Mouse (Mus musculus) cerebellum, adult (tissue): ENCODE measurements around the gene Usp30.
A peak's percentile ranks its signal among the peaks of the same experiment; 100 is the strongest.

ENCODE experiments used
- ATAC-seq: cut with Nextera tagmentation; 2 replicates; pipeline ENCODE4 v1.9.2; 2017; ENCODE audit warnings: mild to moderate bottlenecking, moderate library complexity, mixed read lengths; ENCODE audit not compliant: insufficient number of reproducible peaks, low FRiP score, low TSS enrichment

Gene Usp30

DNA sequence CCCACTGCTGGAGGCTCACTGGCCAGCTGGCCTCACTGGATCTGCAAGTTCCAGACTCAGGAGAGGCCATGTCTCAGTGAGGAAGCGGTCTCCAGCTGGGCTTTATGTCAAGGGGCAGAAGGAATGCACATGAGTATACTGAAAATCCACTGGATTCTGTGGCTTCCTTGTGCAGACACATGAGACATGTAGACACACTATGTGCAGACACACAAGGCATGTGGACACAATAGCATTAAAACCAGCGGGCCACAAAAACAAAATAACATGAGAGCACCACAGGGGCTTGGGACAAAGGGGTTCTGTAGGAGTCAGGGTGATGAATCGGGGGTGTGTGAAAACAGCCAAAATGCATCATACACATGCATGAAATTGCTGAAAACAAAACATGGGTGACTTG is 60.7 kb downstream of the Usp30 start:
- no peak for ATAC-seq

- ATAC-seq, result no peak
These were observed 61.4 kb downstream of the Usp30 start for GRCm38 (mm10) chr5:114126499-114127244.

DNA sequence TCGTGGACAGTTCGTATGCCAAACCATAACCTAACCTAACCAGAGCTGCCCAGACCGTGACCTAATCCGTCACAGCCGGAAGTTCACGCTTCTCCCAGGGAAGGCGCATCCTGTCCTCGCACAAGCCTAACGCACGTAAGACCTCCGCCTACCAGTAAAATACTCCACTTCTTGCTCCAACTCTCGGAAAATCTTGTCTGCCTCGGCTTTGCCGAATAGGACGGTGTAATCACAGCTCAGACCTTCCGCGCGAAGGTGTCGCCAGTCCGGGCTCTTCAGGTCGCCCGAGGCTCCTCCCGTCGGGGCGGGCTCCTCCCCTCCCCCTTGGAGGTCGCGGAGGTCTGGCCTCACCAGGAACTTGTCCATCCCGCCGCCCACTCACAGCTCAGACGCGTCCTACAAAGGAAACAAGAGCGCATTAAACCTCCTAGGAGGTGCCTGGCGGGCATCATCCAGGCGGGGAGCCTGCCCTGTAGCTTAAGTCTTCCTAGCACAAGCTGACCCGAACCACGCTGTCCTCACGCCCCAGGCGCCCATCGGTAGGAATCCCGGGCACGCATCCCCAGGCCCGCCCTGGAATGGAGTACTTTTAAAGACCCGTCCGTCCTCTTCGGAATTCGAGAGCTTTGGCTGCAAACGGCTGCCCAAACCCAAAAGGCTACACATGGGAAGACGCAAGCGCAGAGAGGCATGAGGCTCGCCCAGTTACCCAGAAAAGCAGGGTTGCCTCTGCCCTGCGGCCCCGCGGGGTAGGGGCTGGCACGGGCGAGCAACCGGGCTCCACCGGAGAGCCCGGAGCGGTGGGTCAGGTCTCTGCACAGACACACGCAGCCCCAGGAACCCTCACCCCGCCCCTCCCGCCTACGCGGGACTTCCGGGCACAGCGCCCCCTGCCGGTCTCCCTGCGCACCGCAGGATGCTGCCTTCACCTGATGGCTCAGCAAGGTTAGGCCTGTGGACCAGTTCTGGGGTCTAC is 62.4 kb downstream of the Usp30 start, which contains the start of gene Alkbh2:
Gene Alkbh2, minus strand, starts transcription at position 845 of the 976 bp plus-strand sequence.
- peak; percentile 38; the same call in 1 of the 2 replicates for ATAC-seq

- no peak for ATAC-seq
These were observed 64.4 kb downstream of the Usp30 start for GRCm38 (mm10) chr5:114129550-114130210.

GRCm38 (mm10) chr5:114130211-114130605 is 64.9 kb downstream of the Usp30 start, which contains the start of gene Ung:
Gene Ung, plus strand, starts transcription at chr5:114130386.
- ATAC-seq, result no peak

DNA sequence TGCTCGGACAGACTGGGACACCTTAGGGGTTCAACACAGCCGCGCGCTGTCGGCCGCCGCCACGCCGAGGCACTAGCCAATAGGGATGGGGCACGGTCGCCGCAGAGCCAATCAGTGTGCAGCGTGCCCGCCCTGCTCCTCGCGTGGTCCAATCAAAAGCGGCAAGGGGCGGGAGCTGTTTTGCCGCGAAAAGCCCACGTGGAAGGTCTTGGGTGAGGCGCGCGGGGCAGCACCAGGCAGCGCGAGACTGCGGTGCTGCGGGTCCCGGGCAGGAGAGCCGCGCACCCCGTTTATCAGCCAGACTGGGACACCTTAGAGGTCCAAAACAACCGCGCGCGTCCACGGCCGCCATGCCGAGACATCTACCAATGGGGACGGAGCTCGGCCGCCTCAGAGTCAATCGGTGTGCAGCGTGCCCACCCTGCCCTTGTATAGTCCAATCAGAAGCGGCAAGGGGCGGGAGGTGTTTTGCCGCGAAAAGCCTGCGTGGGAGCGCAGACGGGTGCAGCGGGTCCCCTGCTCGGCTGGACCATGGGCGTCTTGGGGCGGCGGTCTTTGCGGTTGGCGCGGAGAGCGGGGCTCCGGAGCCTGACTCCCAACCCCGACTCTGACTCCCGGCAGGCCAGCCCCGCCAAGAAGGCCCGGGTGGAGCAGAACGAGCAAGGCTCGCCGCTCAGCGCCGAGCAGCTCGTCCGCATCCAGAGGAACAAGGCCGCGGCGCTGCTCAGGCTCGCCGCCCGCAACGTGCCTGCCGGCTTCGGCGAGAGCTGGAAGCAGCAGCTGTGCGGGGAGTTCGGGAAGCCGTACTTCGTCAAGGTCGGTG is 65.6 kb downstream of the Usp30 start:
- ATAC-seq, result peak; percentile 94

DNA sequence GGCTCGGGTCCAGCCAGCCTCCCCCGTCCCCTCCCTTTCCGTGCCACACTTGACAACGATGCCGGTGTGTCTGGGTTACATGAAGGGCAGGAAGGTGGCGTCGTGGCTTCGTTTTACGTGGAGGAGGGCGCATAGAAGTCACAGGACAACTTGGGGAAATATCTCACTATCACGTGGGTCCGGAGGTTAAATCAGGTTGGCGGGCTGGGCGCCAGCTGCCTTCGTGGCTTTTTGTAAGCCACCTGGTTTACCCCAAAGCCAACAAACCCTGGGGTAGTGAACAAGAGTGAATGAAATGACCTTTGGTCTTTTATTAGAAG is 66.2 kb downstream of the Usp30 start:
- no peak for ATAC-seq

DNA sequence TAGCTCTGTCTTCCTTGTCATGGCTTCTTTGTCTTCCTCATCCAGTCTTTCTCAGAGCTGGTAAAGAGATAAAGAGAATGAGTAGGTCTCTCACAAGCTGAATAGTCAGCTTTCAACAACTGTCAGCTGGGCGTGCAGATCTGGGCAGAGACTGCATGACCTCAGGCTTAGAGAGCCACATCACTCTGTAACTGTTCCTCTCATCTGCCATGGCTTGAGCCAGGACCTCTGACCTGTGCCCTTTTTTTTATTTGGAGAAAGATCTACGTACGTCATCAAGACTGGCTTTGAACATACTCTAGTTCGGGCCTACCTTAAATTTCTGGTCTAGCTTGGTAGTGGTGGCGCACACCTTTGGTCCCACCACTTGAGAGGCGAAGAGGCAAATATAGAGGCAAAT is 67.6 kb downstream of the Usp30 start:
- ATAC-seq, result no peak

DNA sequence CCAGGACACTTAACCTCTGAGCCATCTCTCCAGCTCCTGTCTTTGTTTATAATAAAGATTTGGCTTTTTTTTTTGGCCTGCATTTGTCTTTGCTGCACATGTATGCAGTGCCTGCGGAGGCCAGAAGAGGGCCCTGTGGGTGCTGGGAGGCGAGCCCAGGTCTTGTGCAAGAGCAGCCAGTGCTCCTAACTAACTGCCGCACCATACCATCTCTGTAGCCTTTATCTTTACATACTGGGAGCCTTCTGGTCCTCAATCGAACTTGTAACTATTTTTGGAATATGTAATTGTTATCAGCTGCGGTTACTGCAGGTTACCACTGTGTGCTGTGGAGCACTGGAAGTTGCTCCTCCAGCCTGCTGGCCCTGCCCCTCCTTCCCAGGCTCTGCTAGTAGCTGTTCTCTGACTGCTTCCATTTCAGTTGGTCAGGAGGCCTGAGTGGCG is 68.9 kb downstream of the Usp30 start:
- ATAC-seq, result no peak

DNA sequence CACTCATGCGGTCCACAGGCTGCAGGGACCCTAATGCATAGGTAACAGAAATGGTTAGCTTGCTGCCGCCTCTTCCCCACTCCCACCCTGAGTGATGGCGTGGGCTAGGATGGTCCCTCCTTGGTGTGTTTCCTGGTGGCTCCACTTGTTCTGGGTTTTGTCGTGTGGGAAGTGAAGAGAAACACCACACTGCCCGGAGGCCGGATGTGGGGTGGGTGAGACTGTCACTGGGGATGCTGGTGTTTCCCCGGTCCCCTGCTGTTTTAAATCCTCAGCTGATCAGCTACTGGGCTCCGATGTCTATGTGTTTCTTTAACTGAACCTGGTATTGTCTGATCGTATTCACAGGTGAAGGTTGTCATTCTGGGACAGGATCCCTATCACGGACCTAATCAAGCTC is 70.3 kb downstream of the Usp30 start:
- ATAC-seq, result no peak

GRCm38 (mm10) chr5:114137481-114138276 is 72.4 kb downstream of the Usp30 start:
- ATAC-seq, result no peak

DNA sequence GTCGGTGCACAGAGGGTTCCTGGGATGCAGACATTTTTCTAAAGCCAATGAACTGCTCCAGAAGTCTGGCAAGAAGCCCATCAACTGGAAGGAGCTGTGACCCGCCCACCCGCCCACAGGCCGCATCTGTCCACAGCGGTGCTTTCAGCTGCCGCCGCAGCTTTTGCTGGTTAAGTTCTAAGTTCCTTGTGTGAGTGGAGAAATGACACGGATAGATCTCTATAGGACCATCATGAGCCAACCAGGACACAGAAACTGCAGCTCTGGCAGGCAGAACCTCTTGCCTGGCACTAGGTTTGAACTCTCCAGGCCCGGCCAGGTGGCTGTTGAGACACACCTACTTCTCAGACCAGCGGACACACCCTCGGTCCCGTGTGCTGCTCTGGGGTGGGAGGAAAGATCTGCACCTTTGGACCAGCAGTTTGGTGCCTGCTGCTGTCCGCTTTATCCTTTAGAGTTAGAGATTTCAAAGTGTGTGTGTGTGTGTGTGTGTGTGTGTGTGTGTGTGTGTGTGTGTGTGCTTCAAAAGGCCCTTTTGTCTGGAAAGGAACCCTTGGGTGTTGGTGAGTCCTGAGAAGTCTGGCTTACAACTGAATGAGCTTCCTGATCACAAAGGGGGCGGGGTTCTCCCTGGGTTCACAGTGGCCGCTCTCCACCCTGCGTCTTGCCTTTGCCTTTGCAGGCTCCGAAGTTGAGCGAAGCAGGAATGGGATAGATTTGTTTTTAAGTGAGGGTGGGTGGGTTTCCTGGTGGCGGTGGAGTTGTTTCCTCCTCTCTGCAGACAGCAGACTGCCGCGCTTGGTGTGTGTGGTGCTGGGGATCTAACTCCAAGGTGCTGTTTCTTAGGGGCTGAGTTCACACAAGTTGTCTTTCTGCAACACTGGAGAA is 73.3 kb downstream of the Usp30 start:
- ATAC-seq, result no peak

- no peak for ATAC-seq
These were observed 73.9 kb downstream of the Usp30 start for GRCm38 (mm10) chr5:114139175-114139574.

DNA sequence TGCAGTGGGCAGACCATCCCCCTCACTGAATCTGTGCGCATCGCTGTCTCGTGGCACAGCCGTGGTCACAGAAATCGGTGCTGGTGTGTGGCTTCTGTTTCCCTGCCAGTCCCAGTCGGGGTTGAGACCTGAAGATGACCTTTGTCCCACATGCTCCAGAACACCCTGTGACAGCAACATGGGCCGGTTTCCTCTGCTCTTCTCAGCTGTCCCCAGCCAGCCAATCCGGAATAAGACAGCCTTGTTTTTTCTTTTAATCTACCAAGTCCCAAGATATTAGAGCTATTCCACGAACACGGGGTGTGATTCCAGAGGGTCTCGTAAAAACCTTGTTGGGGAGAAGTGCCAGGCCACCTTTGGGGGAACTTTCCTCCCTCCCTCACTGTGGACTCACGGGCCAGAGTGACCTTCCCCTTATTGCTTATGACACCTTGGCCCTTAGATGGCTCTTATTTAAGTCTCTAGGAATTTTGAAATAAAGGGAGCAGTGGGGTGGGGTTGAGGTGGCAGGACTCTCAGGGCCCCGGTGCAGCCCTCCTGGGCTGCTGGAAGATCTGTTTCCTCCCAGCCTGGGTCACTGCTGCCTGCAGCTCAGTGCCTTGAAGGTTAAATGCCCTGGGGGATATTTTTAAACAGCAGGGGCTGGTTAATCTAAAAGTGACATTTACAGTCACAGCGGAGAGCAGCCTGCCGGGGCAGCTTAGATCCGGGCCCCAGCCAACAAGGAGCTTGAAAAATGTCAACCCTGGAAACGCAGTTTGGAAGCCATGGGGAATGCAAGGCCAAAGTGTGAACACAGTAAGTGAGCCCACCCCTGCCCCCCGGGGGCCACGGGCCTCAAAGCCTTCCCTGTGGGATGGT is 81.0 kb downstream of the Usp30 start, which contains the start of gene Acacb:
Gene Acacb, plus strand, starts transcription at position 508 of the 861 bp plus-strand sequence.
- ATAC-seq, result no peak

- no peak for ATAC-seq
These were observed 82.0 kb downstream of the Usp30 start for GRCm38 (mm10) chr5:114147043-114147972.
